Mouse (Mus musculus): ENCODE measurements at regions not wholly inside any gene's neighbourhood (a gene's known extent, or its start where the extent isn't known, plus 50 kb on each side); places are given as distances from the start of the nearest gene placed in this dataset.

DNA sequence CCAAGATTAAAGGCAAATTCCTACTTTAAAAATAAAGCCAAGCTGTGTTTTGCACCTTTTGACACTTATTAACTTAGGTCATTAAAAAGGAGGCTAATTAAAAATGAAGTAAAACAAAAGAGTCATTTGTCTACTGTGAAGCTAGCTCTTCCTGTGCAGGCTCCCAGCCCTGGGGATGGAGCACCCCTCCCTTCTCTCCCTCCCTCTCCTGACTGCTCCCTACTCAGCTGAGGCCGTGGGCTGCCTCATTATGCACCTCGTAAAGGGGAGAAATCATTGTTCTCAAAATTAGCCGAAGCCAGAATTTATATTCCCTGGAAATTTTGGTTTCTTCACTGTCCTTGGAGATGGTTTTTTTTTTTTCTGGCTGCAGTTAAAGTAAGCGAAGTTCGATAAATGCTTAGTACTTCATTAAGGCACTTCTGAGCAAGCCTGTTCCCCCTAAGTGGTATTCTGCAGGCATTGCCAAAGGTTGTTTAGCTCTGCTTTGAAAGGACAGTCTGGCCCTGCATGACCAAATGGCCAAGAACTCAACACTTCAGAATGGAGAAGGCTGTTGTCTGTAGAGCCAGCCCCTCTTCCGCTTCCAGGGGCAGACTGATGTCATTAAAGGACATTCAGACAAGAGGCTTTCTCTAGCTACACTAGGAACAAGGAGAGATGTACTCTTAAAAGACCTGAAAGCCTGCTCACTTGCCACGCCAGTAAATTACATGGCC, 365.5 kb upstream of the Mki67 start:
- no peak for TF ChIP-seq CTCF (conservative IDR thresholded peaks at IDR 0.05; ENCODE audit: insufficient read depth, insufficient read length, low read depth, low read length)
- TF ChIP-seq POLR2A (IDR thresholded peaks at IDR 0.05; ENCODE audit: low read depth, low read length), result no peak
